Mouse (Mus musculus) neural tube, embryonic 10.5 days (tissue): ENCODE results near the gene Mettl17.
"Not testable (repeated sequence)": the region's sequence is repeated elsewhere in the genome, so short reads cannot be mapped to it uniquely, and the experiment has no call there.

ENCODE experiments used
- DNase-seq: peaks from one replicate; pipeline ENCODE4 v3.0.0-alpha.2; 2017; ENCODE audit warnings: low spot score; ENCODE audit errors: extremely low spot score

The Mettl17 gene

DNA sequence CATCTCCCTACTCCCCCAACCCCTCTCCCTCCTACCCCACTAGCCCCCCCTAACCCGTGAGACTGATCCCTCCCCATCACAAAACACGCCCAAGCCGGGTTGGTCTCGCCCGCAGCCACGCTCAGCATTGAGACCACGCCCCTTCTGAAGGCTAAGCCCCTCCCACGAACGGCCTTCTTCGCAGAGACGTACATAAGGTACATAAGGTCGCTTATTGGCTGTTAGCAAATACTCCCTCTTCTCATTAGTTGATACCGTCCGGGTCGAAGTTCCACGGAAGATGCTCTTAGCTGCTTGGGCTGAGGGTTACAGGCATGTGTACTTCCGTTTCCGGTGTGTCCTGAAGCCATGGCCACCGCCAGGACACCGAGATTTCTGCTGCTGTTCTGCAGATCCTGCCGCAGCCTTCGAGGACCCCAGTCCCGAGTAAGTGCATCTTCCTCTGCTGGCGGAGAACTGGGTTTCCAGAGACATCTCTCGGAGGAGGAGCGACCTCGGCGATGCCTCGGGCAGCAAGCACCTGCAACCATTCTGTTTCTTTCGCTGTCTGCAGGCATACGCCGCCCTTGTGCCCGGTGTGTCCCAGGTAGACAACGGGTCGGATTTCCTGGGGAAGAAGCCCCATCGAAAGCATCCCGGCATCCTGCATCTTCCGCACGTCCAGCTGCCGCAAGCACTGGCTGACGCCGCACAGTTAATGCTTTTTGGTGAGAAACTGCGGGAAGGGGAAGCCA lies at the start of gene Mettl17:
Gene Mettl17 (plus strand): TSS at position 245 of the 734 bp plus-strand sequence.
- DNase-seq = peak; percentile 94

DNA sequence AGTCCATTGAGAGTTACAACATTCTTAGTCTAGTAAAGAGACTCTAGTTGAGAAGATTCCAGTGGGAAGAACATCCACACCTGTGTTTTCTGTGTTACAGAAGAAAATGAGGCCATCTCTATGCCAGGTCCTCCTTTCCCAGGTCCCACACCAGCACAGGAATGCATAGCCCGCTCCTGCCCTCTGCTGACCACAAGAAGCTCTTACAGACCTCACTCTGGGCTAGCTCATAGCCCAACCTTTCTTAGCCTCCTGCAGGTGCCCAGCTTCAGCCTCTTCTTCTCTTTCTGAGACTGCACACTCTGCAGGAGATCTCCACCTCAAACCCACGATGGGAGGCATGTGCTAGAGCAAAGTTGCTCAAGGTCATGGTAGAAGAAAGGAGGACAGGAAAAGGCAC lies 46.2 kb upstream of the Mettl17 start:
- DNase-seq = not testable (repeated sequence)

DNA sequence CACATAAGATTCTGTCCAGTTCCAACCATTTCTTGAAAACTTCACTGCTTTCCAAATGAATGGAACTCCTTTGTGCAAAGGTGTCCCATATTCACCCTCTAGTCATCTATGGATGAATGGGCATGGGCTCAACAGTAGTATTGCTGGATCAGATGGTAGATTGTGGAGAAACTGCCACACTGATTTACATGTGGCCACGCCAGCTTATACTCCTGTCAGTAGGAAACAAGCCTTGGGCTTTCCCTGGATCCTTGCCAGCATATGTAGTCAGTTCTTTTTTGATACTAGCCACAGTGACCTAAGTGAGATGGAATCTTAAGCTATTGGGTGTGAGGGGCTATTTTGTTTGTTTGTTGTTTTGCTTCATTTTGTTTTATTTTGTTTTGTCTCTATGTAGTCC lies 42.4 kb upstream of the Mettl17 start:
- DNase-seq = no peak

DNA sequence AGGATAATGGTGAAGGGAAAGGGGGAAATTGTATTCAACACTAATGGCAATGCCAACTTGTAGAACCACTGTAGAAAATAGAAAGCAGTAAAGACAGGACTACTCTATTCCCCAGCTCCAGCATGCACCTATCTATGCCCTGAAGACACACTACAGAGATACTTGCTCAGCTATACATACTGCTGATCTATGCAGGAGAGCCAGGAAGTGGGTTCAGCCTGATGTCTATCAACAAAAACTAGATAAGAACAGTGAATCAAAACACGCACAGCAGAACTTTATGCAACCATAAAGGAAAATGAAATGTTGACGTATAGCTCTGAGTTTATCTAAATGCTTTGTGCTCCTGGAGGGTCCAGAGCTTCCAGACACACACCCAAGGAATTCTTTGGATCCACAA lies 41.9 kb upstream of the Mettl17 start:
- no peak for DNase-seq

DNA sequence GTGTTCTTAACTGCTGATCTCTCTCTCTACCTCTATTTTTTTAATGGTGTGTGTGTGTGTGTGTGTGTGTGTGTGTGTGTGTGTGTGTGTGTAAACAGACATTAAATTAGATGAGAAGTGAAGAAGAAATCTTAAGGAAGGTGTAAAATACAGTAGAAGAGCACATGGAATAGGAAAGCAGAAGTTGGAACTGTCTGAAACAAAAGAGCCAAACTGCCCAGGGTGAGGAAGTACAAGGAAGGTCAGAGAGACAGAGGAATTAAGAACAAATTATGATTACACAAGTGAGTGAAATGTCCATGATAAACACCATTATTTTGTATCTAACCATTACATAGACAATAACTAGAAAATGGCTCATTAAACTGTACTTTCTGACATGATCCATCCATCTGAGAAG lies 40.8 kb upstream of the Mettl17 start:
- no peak for DNase-seq

DNA sequence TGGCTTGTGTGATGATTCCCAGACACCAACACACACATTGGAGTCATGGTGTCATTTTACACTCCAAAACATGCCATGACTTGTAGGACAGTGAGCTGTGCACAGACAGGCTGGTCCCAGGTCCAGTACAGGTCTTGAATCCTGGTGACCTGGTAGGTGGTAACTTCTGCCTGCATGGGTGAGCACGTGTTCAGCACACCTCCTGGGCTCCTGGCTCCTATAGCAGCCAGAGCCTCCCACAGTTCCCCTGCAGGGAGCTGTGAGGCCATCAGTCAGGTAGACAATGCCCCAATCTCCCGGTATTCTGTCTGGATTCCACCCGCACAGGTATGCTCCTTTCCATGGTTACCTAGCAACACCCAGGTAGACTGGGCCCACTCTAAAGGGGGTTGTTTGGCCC lies 38.1 kb upstream of the Mettl17 start:
- no peak for DNase-seq

DNA sequence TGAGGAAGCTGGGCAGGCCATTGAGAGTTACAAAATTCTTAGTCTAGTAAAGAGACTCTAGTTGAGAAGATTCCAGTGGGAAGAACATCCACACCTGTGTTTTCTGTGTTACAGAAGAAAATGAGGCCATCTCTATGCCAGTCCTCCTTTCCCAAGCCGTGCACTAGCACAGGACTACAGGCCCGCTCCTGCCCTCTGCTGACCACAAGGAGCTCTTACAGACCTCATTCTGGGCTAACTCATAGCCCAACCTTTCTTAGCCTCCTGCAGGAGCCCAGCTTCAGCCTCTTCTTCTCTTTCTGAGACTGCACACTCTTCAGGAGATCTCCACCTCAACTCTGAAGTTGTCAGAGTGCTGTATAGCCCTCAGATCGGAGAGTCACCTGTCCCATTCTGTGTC lies 33.6 kb upstream of the Mettl17 start:
- peak; percentile 21 for DNase-seq

DNA sequence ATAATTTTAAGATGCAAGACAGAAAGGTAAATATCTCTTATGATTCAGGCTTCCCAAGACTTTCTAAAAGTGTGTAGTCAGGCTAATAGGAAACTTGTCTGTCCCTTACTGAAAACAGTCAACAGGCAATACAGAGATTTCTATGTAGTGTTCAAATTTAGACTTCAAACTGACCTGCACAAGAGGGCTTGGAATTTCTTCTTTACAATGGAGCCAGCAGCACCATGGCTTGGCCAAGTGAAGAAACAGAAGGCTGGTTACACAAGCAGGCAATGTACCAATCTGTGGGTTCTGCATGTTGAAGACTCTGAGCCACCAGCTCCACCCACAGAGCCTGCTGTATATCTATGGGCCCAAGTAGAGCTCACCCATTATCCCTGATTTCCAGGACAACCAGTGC lies 31.2 kb upstream of the Mettl17 start, which contains the start of gene Ear6:
Gene Ear6 (plus strand): TSS at position 301 of the 400 bp plus-strand sequence.
- no peak for DNase-seq

DNA sequence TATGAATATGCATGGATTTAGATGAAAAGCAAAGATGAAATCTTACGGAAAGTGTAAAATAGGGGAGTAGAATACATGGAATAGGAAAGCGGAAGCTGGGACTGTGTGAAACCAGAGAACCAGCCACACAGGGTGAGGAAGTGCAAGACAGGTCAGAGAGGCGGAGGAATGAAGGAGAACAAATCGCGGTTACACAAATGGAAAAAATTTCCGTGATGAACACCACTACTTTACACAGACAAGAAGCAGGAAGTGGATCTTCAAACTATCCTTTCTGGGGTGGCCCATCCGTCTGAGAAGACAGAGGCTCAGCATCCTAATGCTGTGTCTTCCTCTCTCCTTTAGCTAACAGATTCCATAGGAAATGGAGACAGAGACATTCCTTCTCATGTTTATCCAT lies 29.4 kb upstream of the Mettl17 start:
- not testable (repeated sequence) for DNase-seq

DNA sequence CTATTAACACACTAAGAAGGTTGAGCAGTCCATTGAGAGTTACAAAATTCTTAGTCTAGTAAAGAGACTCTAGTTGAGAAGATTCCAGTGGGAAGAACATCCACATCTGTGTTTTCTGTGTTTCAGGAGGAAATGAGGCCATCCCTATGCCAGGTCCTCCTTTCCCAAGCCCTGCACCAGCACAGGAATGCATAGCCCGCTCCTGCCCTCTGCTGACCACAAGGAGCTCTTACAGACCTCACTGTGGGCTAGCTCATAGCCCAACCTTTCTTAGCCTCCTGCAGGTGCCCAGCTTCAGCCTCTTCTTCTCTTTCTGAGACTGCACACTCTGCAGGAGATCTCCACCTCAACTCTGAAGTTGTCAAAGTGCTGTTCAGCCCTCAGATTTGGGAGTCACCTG lies 21.0 kb upstream of the Mettl17 start:
- DNase-seq = peak; percentile 26

DNA sequence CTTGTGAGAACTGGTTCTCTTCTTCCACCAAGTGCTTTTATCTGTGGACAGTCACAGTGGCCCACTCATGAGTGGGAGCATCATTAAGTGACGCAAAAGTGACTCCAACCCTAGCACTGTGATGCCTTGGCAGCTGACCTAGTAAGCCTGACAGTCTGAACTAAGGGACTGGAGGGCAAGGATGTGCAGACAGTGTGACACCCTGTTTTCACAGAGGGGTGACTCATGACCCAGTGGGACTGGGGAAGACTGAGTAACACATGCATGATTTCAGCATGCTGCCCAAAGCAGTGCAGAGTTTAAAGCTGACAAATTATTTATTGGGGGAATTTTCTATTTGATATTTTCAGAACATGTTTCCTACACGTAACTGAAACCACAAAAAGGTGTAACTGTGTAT lies 13.9 kb upstream of the Mettl17 start:
- no peak for DNase-seq

DNA sequence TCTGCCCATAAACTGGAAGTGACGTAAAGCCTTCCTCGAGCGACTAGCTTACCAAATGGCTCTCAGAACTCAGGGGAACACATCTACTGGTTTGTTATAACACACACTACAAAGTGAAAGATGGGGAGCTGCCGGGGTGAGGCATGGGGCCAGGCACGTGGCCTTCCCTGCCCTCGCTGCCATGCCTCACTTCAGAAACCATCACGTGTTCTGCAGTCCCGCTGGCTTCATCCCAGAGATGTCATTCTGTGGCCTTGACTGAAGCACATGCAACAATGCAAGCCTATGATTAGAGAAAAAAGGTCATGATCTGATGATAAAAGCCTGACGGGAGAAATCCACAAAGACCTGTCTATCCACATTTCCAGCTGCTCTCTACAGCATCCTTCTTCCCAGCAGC lies 12.9 kb upstream of the Mettl17 start:
- no peak for DNase-seq

DNA sequence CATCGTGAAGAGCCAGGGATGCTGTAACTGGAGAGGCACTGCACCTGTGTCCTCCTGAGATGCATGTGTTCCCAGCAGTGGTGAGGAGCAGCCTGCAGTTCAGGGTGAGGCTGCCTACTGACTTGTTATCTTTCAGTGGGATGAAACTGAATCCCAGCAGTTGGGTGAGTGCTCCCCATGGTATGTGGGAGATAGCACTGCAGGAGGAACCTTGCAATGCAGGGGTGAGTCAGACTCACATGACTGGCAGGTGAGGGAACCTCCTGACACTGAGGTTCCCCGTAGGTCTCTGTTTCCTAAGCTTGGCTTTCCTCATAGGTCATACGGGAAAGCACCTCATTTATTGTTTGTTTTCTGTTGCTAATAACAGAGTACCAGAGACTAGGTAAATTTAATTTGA lies 7.1 kb upstream of the Mettl17 start:
- no peak for DNase-seq

DNA sequence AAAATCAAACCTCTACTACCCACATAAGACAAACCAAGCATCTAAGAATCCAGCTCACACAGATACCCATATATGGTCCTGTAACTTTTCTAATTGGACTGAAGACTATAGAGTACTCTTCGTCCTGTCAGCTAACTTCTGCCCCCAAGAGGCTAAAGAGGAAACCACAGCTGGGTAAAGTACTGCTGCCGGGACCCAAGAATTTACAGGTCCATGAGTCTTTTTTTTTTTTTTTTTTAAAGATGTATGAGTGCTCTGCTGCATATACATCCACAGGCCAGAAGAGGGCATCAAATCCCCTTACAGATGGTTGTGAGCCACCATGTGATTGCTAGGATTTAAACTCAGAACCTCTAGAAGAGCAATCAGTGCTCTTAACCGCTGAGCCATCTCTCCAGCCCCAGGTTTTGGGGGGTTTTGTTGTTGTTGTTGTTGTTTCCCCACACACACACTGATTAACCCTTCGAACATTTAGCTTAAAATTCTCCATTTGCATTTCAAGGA lies 1.1 kb upstream of the Mettl17 start:
- peak; percentile 52 for DNase-seq

DNA sequence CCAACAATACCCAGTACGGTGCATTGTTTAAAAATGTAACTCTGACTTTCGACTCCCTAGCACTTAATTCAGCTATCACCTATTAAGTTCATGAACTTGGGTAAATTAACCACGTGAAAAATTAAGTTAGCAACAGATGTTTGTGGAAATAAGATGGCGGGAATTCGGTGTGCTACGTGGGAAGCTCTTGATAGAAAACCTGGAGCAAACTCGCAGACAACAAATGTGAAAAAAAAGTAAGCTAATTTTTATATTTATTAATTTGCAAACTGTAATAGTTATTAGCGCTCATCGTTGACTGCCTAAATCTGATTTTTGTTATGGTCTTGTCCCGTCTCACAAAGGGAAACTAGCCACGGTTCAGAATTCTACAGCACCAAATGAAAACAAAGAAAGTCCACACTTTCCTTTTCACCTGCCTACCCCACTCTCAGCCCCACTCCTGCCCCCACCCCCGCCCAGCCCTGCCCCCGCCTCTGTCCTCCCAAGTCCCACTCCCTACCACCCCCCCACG lies 554 bp upstream of the Mettl17 start:
- no peak for DNase-seq

DNA sequence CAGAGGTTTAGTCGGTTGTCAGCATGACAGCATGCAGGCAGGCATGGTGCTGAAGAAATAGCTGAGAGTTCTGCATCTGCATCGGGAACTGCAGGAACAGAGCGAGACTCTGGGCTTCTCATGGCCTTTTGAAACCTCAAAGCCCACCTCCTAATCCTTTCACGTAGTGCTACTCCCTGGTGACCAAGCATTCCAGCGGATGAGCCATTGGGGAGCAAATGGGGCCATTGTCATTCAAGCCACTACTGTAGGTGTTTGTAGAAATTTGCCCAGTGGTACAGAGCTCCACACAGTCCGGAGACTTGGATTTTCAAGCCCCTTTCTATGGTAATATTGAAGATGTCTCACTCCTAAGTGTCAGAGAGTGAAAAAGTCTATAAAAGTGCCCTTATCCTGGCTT lies 1.4 kb downstream of the Mettl17 start:
- no peak for DNase-seq

DNA sequence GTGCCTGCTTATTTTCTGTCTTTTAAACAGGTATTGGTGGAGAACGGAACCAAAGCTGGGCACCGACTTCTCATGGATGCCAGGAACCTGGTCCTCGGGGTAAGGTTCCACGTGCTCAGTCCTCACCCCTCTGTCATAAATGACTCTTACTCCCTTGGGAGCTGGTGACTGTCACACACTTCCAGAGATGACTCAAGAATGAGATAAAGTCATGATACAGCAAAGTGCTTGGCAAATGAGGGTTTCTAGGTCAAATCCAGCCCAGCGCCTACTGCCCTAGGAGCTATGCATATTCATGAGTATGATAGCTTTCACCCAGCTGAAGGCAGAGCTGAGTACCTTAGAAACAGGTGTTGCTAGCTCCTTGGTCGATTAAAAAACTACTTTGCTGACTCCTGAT lies 5.2 kb downstream of the Mettl17 start:
- DNase-seq = no peak

DNA sequence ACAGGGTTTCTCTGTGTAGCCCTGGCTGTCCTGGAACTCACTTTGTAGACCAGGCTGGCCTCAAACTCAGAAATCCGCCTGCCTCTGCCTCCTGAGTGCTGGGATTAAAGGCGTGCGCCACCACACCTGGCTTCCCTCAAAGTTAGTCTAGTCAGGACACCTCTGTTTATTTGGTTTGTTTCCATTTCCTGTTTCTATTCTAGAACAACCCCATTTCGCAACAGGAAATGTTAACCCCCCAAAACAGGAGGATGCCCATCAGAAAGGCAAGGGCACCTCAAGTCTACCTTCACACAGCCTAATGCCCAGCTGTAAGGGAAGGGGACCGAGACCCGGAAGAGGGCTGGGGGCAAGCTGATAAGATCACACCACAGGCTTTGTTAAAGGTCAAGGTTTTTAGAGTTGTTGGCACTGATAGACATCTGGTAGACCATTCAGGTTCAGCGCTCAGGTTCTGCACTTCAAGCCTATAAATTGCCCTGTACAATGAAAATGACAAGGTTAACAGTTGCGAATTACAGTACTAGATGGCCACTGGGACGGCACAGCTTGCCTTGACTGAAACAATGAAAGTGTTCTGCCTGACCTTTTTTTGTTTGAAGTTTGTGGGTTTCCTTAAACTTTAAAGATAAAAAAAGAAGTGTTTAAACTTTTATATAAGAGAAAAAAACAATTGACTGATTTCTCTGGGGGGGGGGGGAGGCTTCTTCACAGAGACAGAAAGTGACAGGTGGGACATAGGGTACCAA lies 7.7 kb downstream of the Mettl17 start, which contains the start of gene Slc39a2:
Gene Slc39a2 (plus strand): TSS at position 699 of the 749 bp plus-strand sequence.
- DNase-seq = no peak

DNA sequence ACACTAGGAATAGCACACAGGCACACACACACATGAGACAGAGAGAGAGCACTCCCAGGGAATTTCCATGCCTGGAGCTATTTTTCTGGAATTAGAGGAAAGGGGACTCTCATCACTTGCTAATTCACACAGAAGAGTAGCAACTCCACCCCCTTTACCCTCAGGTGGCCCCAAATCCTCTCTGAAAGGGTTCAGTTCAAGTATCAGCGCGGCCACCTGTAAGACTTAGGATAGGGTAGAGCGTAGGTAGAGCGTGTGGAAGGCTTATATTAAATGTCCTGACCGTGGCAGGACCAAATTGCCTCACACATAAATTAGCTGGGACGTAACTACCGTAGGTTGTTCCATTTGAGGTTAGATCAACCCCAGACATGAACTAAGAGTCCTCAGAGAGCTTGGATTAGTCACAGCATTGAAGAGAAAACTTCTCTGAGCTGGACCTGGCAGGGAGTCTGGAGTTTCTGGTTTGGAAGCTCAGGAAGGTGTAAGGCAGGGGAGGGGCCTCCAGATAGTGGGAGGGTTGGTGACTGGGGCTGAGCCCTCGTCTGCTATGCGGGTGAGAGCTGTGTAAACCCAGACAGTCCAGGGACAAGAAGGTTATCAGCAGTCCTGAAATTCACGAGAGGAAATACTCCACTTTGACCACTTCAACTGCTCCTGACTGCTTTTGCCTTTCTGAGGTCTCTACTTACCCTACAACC lies 8.6 kb downstream of the Mettl17 start:
- no peak for DNase-seq

DNA sequence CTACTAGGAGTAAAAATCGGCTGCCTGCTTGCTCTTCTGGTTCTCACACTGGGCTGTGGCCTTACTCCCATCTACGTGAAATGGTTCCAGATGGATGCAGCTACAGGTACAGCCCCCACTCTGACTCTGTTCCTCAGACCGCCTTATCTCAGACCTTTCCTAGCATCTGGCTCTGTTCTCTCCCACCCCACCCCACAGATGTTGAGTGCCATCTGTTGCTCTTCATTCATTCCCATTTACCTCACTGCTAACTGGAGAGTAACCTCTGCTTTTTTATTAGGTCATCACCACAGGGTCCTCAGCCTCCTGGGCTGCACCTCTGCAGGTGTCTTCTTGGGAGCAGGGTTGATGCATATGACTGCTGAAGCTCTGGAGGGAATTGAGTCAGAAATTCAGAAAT lies 9.2 kb downstream of the Mettl17 start:
- no peak for DNase-seq

DNA sequence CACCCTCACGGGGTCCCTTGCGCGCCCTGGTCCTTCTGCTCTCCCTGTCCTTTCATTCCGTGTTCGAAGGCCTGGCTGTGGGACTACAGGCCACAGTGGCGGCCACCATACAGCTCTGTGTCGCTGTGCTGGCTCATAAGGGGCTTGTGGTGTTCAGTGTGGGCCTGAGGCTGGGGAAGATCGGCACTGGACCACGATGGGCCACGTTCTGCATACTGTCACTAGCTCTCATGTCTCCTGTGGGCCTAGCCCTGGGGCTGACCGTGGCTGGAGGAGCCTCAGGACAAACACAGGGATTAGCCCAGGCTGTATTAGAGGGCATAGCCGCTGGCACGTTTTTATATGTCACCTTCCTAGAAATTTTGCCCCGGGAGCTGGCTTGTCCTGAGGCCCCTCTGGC lies 10.4 kb downstream of the Mettl17 start:
- DNase-seq = no peak

DNA sequence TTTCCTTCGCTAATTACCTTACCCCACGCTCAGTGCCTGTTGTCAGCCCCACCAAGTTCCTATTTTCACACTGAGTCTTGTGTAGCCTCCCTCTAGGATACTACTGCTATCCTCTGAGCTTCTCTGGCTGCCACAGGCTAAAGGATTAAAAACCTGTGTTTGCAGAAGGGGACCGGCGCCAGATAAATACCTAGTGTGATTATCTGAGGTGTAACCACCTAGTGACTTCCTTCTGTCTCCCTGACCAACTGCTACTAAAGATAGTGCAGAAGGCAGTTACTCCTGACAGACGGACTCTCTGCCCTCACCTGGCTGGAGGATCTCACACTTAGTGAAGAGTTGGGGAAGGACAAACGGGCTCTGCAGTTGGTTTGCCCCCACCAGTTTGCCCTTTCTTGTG lies 11.4 kb downstream of the Mettl17 start:
- DNase-seq = no peak
